Mouse (Mus musculus) liver, embryonic 14.5 days (tissue): ENCODE results near the gene Pax7. TPM values are rescaled to one million over a fixed set of nuclear protein-coding genes. Genes with fewer than 3 reads are reported as not detected.

Experiments used
- ATAC-seq: fragments of 200-750 bp; cut with Nextera tagmentation; 2 replicates; pipeline ENCODE4 v1.8.0; 2017; ENCODE audit warnings: moderate number of reproducible peaks, mild to moderate bottlenecking, moderate library complexity; ENCODE audit not compliant: insufficient read depth
- DNase-seq, 3 experiments: peaks; one replicate each; pipeline ENCODE4 v3.0.0-alpha.2; 2012 to 2013; ENCODE audit warnings: low read depth in 3 of 3, low spot score in 3 of 3
- H3K27ac ChIP-seq: fragments of 300-500 bp; sonication (generic); 2 replicates; pipeline ENCODE4 v1.5.1; 2014; ENCODE audit warnings: moderate library complexity, mild to moderate bottlenecking, control low read depth, inconsistent platforms
- H3K27me3 ChIP-seq: fragments of 300-500 bp; sonication (generic); 2 replicates; pipeline ENCODE4 v1.6.1; 2014; ENCODE audit warnings: mild to moderate bottlenecking, low read length, moderate library complexity; ENCODE audit not compliant: control insufficient read depth, insufficient read depth
- H3K36me3 ChIP-seq: fragments of 300-500 bp; sonication (generic); replicated peaks from 2 replicates; pipeline ENCODE4 v1.6.1; 2014; ENCODE audit warnings: low read depth; ENCODE audit not compliant: control insufficient read depth, insufficient read depth
- H3K4me1 ChIP-seq, 2 experiments: fragments of 200-500 bp in 1 of 2; fragments of 300-500 bp in 1 of 2; sonication (generic) in 1 of 2; replicated peaks; 2 replicates each; pipeline ENCODE4 v1.6.1; 2012 to 2014; ENCODE audit warnings: antibody characterized with exemption in 1 of 2, inconsistent platforms in 1 of 2, low read length in 1 of 2; ENCODE audit not compliant: control insufficient read depth in 2 of 2, insufficient read depth in 2 of 2
- H3K4me2 ChIP-seq: fragments of 300-500 bp; sonication (generic); 2 replicates; pipeline ENCODE4 v1.6.1; 2014; ENCODE audit warnings: low read depth, mild to moderate bottlenecking, control low read depth, moderate library complexity
- H3K4me3 ChIP-seq, 2 experiments: fragments of 200-500 bp in 1 of 2; fragments of 300-500 bp in 1 of 2; sonication (generic) in 1 of 2; 2 replicates each; pipeline ENCODE4 v1.5.1; 2012 to 2014; ENCODE audit warnings: low read depth in 2 of 2, low read length in 2 of 2, mild to moderate bottlenecking in 2 of 2, control low read depth in 1 of 2, inconsistent platforms in 1 of 2, moderate library complexity in 1 of 2; ENCODE audit not compliant: insufficient read depth in 1 of 2
- H3K9ac ChIP-seq: fragments of 300-500 bp; sonication (generic); replicated peaks from 2 replicates; pipeline ENCODE4 v1.6.1; 2014; ENCODE audit warnings: mild to moderate bottlenecking, control low read depth, moderate library complexity
- H3K9me3 ChIP-seq: fragments of 300-500 bp; sonication (generic); 2 replicates; pipeline ENCODE4 v1.6.1; 2016; ENCODE audit warnings: low read length, mixed read lengths; ENCODE audit not compliant: control insufficient read depth
- CTCF ChIP-seq: IDR thresholded peaks from 2 replicates; pipeline ENCODE4 v1.5.1; 2016; ENCODE audit warnings: antibody characterized with exemption, low read depth, control low read depth
- EP300 ChIP-seq: IDR thresholded peaks from 2 replicates; pipeline ENCODE4 v1.6.1; 2016; ENCODE audit warnings: antibody characterized with exemption, low read depth
- WGBS: fragments of 180-500 bp; shearing (Covaris S2); extraction: QIAGEN DNeasy Blood & Tissue Kit; methylation state at CpG from one replicate; pipeline ENCODE4 v1.1.7; 2014; ENCODE audit not compliant: insufficient replicate concordance; 5-methylcytosine and 5-hydroxymethylcytosine counted together
- polyA plus RNA-seq, 2 experiments: library from polyadenylated mRNA; depleted of rRNA in 1 of 2; stranded (reverse) in 1 of 2; unstranded in 1 of 2; fragments of >200 nt; fragmentation: Nextera tagmentation in 1 of 2; extraction: Ambion mirVana in 1 of 2; gene quantifications; 2 replicates each; pipeline versions ENCODE4 v1.2.1 to v1.2.3; 2012 to 2014

Pax7 gene
- polyA plus RNA-seq, 2 experiments, result not detected

DNA sequence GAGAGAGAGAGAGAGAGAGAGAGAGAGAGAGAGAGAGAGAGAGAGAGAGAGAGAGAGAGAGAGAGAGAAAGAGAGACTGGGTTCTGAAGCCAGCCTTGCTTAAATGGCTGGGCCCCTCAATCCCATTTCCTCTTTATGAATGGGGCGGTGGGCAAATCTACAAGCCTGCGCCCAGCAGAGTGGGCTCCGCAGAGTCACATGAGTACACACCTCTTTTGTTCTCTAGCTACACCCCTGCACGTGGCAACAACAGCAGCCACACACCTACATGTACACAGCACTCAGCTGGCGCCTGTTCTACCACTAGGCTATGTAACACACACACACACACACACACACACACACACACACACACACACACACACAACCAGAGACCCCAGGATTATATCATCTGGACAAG, 21.9 kb downstream of the Pax7 start:
- H3K27ac ChIP-seq, result no peak overlapping the region
- no peak overlapping the region for H3K4me3 ChIP-seq
- H3K27me3 ChIP-seq, result peaks cover 34% of the 10 kb centered on the region
- no peak overlapping the region for H3K4me2 ChIP-seq
- no peaks in the 10 kb centered on the region for H3K4me1 ChIP-seq
- ATAC-seq (no peak), DNase-seq (no peak)
- TF ChIP-seq EP300, result no peak
- TF ChIP-seq CTCF, result no peak
- no peaks in the 10 kb centered on the region for H3K36me3 ChIP-seq
- no peak overlapping the region for H3K9ac ChIP-seq
- WGBS, result 17% methylated on average over 5 of the region's 5 CpGs
- no peaks in the 10 kb centered on the region for H3K9me3 ChIP-seq

DNA sequence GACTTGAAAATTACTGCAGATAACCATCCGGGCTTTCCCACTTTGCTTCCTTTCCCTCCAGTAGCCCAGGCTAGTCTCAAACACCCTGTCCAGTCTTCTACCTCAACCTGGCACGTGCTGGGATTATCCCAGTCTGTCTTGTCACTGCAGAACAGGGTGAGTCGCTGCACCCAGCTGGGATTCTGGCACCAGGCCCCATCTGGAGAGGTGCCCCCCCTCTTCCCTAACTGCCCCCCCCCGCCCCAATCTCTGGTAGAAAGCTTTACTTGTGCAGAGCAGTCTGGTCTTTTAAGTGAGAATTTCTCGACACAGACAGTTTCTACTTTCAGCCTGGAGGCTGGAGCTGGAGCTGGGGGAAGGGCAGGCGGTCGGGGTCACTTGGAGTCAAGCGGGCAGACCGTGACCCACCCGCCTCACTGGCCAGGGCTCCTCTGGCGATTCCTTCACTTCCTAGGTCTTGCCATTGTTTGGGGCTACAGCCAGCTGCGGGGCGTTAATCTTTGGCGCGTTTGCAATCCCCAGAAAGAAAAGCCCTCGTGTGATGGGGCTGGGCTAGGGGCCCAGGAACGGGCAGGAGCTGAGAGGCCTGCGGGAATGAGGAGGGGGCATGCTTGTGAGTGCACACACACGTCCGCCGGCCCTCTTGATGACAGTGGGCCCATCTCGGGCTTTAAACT, 22.4 kb downstream of the Pax7 start:
- Histone ChIP-seq H3K9ac (no peak overlapping the region), H3K27me3 (peaks cover 33% of the 10 kb centered on the region), H3K4me1 (no peaks in the 10 kb centered on the region), H3K9me3 (no peaks in the 10 kb centered on the region), H3K27ac (no peak overlapping the region), H3K36me3 (no peaks in the 10 kb centered on the region), H3K4me3 (no peak overlapping the region), H3K4me2 (no peak overlapping the region)
- WGBS, result 8% methylated on average over 22 of the region's 22 CpGs
- TF ChIP-seq EP300, result no peak
- no peak for ATAC-seq
- DNase-seq, result no peak

DNA sequence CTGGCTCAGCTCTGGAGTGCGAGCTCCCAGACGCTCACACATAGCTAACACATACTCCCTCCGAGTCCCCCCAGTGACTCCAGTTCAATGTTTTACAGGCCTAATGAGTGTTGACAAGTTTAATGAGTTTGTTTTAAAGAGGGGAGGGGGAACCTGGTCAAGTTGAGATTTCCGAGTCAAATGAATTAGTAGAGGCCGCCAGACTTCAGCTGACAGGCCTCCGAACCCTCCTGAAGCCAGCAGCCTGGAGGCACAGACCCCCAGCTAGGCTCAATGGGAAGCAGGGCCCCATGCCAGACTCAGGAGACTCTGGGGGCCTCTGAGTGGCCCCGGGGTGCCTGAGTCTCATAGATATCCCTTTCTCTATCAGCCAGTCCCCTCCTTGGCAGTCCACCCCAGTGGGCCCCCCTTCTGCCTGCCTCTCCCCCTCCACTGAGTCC, 23.9 kb downstream of the Pax7 start:
- peaks cover 29% of the 10 kb centered on the region for H3K27me3 ChIP-seq
- H3K36me3 ChIP-seq, result no peaks in the 10 kb centered on the region
- H3K4me3 ChIP-seq, result no peak overlapping the region
- no peak overlapping the region for H3K4me2 ChIP-seq
- H3K9me3 ChIP-seq, result no peaks in the 10 kb centered on the region
- TF ChIP-seq CTCF, result no peak
- TF ChIP-seq EP300, result no peak
- WGBS, result 30% methylated on average over 7 of the region's 7 CpGs
- DNase-seq (no peak), ATAC-seq (no peak)
- H3K27ac ChIP-seq, result no peak overlapping the region
- no peak overlapping the region for H3K9ac ChIP-seq
- no peaks in the 10 kb centered on the region for H3K4me1 ChIP-seq

DNA sequence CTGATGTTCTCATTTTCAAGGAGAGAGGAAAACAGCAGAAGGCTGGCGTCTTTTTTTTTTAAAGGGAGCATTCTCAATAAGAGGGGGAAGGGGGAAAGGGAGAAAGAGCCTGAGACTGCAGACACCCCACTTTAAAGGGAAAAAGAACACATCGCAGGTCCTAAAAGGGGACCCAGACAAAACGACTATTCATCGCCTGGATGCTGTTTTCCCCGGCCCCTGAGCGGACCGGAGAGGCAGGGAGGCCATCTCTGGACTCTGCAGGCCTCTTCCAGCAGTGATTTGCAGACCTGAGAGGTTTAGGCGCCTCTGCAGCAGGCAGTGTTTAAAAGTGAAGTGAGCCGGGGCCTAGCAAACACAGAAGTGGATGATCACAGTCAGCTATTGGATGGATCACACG, 25.5 kb downstream of the Pax7 start:
- TF ChIP-seq CTCF (no peak), EP300 (no peak)
- WGBS, result 18% methylated on average over 10 of the region's 10 CpGs
- no peaks in the 10 kb centered on the region for H3K9me3 ChIP-seq
- H3K4me3 ChIP-seq, result no peak overlapping the region
- H3K27ac ChIP-seq, result no peak overlapping the region
- ATAC-seq (no peak), DNase-seq (no peak)
- no peak overlapping the region for H3K4me2 ChIP-seq
- H3K9ac ChIP-seq, result no peak overlapping the region
- no peaks in the 10 kb centered on the region for H3K4me1 ChIP-seq
- peaks cover 18% of the 10 kb centered on the region for H3K27me3 ChIP-seq
- no peaks in the 10 kb centered on the region for H3K36me3 ChIP-seq

DNA sequence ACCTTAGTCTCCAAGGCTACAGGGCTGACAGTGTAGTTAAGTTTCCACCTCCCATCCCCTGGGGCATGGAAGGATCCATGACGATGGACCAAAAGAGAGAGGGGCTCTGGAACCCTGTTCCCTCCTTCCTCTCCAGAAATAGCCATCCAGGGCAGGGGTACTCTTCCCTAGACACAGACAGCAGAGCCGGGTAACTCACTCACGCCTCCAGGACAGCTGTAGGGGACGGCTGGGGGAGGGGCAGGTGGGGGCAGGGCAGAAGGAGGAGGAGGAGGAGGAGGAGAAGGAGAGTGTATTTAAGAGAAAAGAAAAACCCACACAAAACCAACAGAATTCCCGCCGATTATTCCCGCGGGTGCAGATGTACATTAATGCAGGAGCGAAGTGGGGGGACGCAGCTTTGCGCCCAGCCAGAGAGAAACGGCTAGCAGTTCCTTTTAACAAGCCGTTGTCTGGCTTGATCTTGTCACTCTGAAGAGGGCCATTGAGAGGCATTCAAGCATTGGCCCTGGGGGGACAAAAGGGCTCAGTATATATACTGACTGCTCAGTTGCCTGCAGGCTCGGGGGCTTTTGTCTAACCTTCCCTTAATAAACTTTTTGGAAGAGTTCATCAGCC, 26.0 kb downstream of the Pax7 start:
- Histone ChIP-seq H3K27me3 (peaks cover 18% of the 10 kb centered on the region), H3K4me1 (no peaks in the 10 kb centered on the region), H3K36me3 (no peaks in the 10 kb centered on the region), H3K4me2 (no peak overlapping the region), H3K4me3 (no peak overlapping the region), H3K9ac (no peak overlapping the region), H3K27ac (no peak overlapping the region), H3K9me3 (no peaks in the 10 kb centered on the region)
- ATAC-seq, result no peak
- no peak for DNase-seq
- TF ChIP-seq CTCF, result no peak
- TF ChIP-seq EP300, result no peak
- WGBS, result 13% methylated on average over 14 of the region's 14 CpGs
